Mouse (Mus musculus) ES-Bruce4 (cell line): ENCODE measurements around the gene Snd1.

Source experiments
- EP300 ChIP-seq: IDR thresholded peaks from 2 replicates; pipeline ENCODE4 v1.6.1; 2011; ENCODE audit warnings: low read depth, low read length; ENCODE audit not compliant: insufficient read depth
- POLR2A ChIP-seq: IDR thresholded peaks from one replicate; pipeline ENCODE4 v1.8.1; 2011; ENCODE audit warnings: low read length; ENCODE audit not compliant: insufficient read depth

DNA sequence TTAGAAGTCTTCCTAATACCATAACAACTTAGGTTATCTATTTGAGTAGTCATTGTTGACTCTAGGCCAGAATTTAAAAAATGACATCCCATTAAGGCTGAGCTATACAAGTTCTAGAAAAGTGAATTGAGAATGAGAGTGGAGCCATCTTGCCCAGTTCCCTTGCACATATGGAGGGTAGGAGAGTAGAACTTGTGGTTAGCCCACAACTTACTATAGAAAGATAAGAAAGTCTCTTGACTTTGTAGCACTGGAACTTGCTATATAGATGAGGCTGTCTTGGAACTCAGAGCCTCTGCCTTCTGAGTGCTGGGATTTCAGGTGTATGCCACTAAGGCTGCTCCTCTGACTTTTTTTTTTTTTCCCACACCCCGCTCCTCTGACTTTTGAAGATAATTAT is 46.5 kb downstream of the Snd1 start:
- TF ChIP-seq EP300 (no peak), POLR2A (no peak)
